Mouse (Mus musculus) G1E-ER4 (cell line): ENCODE results near the gene Plac8. TPM values are rescaled to one million over a fixed set of nuclear protein-coding genes. Genes with fewer than 3 reads are reported as not detected.

Experiments
- GATA1 ChIP-seq: IDR thresholded peaks from one replicate; pipeline ENCODE4 v1.8.0; 2012; ENCODE audit warnings: low read length, inconsistent platforms
- polyA plus RNA-seq: library from polyadenylated mRNA; stranded (reverse); fragments of >175 nt; gene quantifications from 2 replicates; pipeline ENCODE4 v1.2.3, GENCODE M21; 2012

The Plac8 gene
- polyA plus RNA-seq, result not detected in 2 replicates

DNA sequence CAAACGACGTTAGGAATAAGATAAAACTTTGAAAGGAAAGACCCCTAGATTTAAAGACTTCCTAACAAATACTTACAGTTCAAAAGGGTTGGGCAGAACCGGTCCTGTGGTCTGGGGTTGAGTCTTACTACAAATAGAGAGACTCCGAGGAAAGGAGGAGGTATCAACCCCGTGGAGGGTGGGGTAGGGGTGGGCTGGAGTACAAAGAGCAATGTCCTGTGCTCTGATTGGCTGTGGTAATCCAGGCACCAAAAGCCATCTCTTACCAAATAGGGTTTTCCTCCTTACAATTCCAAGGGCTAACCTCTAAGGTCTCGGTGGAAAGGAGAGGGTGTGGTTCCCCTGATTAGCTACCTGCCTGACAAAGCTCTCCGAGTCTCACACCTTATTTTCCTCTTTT lies at the start of gene Plac8:
Gene Plac8 (minus strand): TSS at position 177 of the 400 bp plus-strand sequence.
- TF ChIP-seq GATA1, result no peak

DNA sequence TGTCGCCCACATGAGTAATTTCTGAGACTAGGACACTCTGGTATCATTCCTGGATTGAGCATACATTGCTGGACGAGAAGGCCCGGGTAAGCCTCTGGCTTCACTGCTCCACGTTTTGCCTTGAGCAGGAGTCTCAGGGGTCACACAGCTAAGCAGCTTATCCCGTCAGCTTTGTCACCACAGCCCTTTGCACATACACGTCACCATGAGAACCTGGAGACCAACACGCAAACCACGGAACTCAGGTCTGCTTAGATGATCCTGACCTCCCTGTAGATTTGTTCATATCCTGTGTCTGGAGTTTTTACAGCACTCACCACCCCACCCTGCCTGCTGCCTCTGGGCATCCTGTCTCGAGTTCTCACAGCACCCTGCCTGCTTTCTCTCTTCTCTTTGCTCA lies 48.9 kb upstream of the Plac8 start:
- no peak for TF ChIP-seq GATA1

DNA sequence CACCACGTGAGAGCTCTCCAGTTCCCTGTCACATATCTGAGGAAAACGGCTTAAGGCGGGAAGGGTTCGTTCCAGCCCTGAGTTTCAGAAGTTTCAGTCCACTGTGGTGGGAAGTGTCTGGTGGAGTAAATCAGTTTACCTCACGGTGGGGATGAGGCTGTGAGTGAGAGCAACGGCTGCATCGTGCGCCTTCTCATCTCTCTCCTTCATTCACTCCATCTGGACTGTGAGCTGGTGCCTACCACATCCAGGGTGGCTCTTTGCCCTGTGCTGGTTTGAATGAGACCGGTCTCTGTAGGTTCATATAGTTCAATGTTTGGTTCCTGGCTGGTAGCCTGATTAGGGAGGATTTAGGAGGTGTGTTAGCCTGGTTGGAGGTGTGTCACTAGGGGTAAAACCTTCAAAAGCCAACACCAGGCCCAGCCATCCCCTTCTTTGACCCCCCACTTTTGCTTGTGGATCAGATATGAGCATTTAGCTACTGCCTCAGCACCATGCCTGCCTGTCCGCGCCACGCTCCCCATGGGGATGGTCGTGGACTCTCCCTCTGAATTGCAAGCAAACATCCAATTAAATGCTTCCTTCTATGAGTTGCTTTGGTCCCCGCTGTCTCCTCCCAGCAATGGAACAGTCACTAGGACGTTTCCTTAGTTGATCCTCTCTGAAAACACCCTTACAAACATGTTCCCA lies 47.7 kb upstream of the Plac8 start:
- no peak for TF ChIP-seq GATA1

DNA sequence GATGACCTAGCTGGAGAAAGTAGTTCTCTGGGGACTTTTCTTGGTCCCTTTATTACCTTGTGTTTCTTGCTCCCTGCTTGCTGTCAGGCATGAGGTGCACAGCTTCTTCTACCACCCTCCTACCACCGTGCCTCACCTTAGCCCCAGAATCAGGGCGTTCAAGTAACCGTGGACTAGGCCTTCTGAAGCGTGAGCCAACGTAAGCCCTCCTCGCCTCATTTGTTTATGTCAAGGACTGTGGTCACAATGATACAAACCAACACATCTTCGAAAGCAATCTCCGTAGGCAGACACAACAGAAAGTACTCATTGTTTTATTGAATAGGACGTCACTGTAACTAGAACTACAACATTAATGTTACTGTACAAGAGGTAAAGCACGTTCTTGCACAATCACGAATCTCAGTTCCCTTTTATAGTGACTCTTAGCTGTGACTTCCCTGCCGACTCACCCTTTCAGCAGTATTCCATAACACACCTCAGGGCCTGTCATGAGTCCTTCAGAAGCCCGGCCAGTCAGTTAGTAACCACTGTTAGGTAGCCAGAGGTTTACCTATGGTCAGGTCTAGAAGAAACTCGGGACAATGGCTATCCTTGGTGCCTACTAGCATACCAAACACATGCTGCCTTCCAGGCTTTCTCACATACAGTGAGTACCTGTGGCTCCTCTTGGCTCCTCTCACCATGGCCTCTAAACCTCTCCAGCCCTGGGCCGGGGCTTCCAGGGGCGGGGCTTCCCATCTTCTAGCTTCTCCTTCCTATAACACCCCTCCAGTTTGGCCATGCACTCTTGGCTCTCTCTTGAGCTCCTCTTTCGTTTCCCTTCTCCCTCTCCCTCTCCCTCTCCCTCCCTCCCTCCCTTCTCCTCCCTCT lies 42.1 kb upstream of the Plac8 start:
- TF ChIP-seq GATA1, result no peak

DNA sequence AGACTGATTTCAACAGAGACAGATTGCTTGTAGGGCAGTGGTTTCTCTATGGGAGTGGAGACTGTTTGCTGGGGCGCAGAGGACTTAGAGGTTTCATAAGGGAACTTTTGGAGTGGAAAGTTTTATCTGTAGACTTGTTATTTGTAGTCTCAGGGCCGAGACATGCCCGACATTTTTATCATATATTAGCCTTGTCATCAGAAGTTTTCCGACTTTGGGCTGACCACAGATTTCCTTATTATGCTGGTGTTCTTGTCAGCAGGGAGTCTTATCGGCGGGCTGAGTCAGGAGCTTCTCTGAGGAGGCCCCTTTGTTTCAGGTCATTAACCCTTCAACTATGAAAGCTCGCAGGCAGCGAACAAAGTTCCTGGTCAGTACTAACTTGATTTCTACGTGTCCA lies 35.8 kb upstream of the Plac8 start:
- TF ChIP-seq GATA1, result no peak

DNA sequence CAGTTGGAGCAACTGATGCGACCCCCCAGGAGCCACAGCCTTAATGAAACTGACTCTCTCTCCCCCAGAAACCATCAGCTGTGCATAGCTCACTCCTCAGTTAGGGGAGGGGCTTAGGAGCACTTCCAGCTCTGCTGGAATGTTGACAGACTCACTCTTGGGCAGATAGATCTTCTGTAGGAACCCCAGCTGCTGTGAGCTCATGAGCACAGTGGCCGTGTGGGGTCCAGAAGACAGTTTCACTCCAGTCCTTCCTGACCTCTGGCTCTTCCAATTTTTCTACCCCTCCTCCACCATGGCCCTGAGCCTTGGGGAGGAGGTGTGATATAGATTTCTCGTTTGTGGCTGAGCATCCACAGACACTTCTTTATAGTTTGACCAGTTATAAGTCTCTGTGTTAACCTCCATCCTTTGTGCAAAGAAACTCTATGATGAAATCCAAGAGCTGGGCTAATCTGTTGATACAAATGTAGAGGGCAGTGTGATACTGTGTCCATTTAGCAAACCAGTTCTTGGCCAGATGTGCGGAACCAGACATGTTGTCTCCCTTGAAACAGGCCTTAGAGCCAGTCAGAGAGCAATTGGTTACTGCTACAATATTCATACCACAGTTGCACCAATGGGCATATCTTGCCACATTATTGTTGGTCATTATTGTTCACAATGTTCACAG lies 35.2 kb upstream of the Plac8 start:
- no peak for TF ChIP-seq GATA1

DNA sequence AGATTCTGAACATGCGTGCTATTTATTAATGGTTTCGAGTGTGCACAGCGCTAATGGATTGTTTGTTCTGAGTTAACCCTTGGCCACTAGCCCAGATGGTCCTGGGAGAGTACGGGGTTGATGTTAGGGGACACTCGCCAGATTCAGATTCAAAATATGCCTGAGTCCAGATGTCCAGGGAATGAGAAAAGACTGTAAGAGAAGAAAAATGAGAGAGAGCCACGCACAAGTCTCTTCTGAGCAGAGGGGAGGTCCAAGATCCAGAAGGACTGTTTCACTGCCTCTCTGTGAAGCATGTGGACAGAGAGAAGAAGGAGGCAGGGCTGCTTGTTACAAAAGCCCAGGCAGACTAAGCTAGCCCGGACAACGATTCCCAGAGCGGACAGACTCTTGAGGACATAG lies 33.8 kb upstream of the Plac8 start:
- no peak for TF ChIP-seq GATA1

DNA sequence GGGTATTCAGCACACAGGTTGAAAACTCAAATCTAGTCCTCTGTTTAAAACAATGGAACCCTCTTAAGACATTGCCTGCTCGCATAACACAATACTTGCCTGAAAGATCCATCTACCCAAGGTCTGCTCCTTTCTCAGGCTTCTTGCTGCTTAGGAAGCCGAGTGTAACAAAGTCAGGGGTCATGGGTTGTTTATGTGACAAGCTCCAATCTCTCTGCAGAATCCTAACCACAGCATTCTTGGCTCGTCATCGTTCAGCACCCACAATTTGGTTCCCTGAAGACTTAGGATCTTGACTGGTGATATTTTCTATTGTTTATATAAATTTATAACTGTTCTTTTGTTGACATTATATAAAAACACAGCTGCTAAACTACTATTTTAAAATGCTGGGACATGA lies 32.0 kb upstream of the Plac8 start:
- TF ChIP-seq GATA1, result no peak

DNA sequence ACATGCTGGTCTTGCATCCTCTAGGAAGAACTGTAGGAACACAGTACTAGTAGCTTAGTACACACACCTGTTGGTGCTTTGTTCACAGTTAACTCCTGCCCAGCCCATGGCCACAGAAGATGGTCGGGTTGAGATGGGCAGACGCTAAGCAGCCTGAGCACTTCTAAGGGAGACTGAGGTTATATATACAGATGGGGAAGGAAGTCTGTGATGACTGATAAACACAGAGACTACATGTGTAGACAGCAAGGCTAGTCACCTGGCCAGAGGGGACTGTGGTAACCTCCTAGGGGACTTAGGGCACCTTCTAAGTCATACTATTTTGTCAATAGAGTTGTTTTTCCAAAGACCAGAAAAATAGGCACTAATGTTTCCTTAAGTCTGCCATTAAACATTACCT lies 29.8 kb upstream of the Plac8 start:
- TF ChIP-seq GATA1, result no peak

DNA sequence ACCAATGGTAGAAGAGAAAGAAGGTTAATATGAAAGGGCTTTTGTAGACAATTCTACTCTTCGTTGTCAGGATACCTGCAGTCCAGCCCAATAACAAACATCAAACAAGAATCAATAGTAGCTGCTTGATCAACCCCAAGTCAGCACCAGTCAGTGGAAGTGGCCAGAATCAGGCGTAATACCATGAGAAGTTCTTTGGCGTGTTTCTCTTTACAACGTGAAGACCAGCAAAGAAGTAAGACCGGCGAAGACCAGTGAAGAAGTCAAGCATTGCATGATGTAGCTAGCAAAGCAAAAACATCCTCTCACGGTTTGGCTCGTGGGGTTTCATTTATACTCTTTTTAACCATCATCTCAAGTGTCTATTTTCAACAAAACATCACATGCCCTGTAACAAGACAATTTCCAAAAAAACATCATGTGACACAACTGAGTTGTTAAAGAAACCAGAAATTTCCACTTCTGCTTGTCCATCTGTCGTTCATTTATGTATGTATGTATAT lies 27.0 kb upstream of the Plac8 start:
- TF ChIP-seq GATA1, result no peak

DNA sequence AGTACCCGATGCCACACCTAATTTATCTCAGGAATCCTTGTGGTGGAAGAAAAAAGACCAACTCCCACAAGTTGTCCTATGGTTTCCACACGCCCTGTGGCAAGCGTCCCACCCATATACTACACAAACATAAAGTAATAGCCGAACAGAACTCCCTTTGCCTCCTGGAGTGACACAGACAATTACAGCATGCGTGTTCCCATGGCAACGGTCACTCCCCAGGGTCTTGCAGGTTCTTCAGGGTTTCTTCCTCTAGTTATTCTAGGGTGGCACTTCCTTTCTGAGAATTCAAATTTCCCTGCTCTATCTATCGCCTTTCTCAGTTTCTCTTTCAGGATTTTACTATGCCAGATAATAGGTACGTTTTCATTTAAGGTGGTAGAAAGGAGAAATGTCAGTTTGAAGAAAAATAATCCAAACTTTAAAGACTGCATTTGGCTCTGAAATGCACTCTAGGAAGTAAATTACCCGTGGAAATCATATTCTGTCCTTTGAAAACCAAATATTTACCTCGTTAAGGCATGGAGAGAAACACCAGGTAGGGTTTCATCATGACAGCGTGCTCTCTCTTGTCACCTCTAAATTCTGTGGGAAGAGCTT lies 25.9 kb upstream of the Plac8 start:
- no peak for TF ChIP-seq GATA1

DNA sequence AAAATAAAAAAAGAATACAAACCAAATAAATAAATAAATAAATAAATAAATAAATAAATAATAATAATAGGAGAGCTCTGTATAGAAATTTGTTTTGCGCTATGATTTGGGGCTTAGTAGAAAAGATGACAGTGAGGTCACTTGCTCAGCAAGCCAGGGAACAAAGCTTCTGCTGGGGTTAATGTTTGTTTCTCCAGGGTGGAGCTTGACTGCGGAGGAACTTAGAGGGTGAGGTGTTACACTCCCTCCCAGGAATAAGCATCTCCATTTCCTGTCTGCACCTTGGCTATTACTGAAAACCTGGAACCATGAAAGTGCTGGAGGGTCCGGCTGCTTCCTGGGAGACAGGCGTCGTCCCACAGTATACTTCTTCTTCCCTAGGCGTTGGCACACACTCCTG lies 24.0 kb upstream of the Plac8 start:
- TF ChIP-seq GATA1, result no peak

DNA sequence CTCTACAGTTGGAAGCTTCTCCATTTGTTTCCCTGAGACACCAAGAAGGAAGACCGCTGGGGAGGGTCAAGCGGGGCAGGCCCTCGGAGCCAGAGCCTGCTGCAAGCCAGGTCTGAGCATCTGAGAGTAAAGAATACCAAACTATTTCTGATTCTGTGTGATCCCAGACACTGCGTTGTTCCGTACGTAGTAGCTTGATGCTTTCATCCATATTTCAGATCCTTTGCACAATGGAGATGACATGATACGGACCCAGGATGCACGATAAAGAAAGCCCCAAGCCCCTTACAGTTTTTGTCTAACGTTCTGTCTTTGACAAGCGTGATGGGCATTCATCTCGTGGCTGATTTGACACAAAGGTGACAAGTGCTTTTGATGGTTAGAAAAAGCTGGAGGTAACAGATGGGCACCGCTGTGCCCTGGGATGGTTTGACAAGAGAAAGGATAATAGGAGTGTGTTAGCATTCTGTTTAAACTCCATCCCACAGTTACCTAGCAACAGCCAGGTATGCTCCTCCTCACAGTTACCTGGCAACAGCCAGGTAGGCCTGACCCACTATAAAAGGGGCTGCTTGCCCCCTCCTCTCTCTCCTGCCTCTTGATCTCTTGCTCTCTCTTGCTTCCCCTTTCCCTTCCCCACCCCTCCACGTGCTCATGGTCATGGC lies 22.9 kb upstream of the Plac8 start:
- TF ChIP-seq GATA1, result no peak

DNA sequence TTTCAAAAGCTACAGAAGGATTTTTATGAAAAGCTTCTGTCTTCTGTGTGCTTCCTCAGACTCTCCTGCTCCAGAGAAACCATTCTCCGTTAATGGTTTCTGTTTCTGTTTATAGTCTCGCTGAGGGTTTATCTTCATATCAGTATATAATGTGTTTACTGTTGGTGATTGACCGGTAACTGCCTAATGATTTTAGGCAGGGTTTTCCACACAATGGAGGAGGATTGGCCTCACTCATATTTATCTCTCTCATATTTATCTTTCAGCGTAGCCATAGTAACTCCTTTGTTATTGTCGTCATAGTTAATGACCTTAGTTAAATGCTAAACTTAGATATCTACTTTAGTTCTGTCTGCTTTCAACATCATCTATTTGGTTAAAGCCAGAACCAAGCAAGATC lies 18.5 kb upstream of the Plac8 start:
- TF ChIP-seq GATA1, result no peak

DNA sequence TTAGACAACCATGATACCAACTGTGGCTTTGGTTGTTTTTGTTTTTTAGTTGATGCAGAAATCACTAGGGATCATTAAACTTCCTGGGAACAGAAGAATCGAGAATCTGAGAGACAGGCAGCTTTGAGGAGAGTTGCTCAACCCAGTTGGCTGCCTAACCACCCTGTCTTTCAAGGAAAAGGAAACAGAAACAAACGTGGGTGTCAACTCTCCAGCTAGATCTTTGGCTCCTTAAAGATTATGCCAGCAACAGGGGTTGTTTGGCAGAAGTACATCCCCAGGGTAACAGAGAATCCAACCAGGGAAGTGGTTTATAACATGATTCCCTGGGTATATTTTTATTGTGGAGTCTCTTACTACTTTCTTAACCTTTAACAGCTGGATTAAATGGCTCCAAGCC lies 15.6 kb upstream of the Plac8 start:
- TF ChIP-seq GATA1, result no peak
